9 mouse cellular contexts compared by ENCODE assay signal in the genomic region with DNA sequence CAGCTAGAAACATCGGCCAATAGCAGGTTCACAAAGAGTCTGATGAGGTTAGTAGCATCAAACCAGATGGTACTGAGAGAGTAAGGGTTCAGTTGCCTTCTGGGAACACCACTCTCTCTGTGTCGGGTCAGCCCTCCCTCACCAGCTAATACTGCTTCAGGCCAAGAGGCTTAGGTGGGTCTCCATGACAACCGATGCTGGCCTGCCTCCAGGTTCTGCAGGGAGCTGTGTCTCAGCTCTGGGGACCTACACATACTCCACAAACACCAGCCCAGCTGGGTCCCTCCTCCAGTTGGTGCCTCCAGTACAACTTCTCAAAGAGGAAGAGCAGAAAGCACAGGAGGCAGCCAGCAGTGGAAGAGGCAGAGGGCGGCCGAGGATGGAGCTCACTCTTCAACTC. TPM values are rescaled to one million over a fixed set of nuclear protein-coding genes. Genes with fewer than 3 reads are reported as not detected.
DNase-seq lines count a peak whose midpoint lies in the region; ATAC-seq and TF ChIP-seq lines count a peak whose summit lies in the region.
"Had no signal": no experiment of that assay in that cellular context is flagged by ENCODE, and none has a peak within 500 bp of the region (broad histone marks: within the 10 kb centered on the region; RNA-seq: fewer than 3 reads in every experiment).

TSS of gene Rd3 (plus strand) at position 184 of the 400 bp plus-strand sequence.

- no peak for TF ChIP-seq POLR2A in MEL (IDR thresholded peaks at IDR 0.05; ENCODE audit: control insufficient read depth in 1 of 2, insufficient read depth in 1 of 2, low read depth in 1 of 2, low read length in 2 of 2, poor library complexity in 1 of 2)

- H3K9me3 ChIP-seq in MEL (replicated peaks; ENCODE audit: insufficient read depth, low read length) = no peaks in the 10 kb centered on the region
- H3K9me3 ChIP-seq in forebrain, embryonic 14.5 days (replicated peaks; ENCODE audit: control insufficient read depth, low read length) = no peaks in the 10 kb centered on the region

- H3K79me2 ChIP-seq in MEL (ENCODE audit: control insufficient read depth, insufficient read depth, low read length, poor library complexity) = no peaks in the 10 kb centered on the region

- intact Hi-C loops in gastrocnemius, adult 2 months (cut with DNase I) = no loop called here

- H3K27me3 ChIP-seq in MEL (ENCODE audit: control insufficient read depth in 1 of 2, insufficient read depth in 2 of 2, low read length in 2 of 2) = peaks cover 0 to 11% of the 10 kb centered on the region in 2 experiments; a peak in 3 of 4 replicates
- no peaks in the 10 kb centered on the region for H3K27me3 ChIP-seq in forebrain, embryonic 14.5 days (replicated peaks; ENCODE audit: control insufficient read depth, insufficient read depth, low read length)

- WGBS in forebrain, embryonic 14.5 days = 24% methylated on average over 5 of the region's 5 CpGs

- TF ChIP-seq EP300 in MEL (IDR thresholded peaks at IDR 0.05; ENCODE audit: low read depth in 1 of 2, low read length in 2 of 2) = no peak

- no peak within 1 kb of the TSS for H3K27ac ChIP-seq in gastrocnemius, adult 2 months
- H3K27ac ChIP-seq in MEL (ENCODE audit: control insufficient read depth, low read depth, low read length) = no peak within 1 kb of the TSS
- H3K27ac ChIP-seq in forebrain, embryonic 14.5 days (ENCODE audit: low read depth, low read length) = no peak within 1 kb of the TSS
- H3K27ac ChIP-seq: liver, embryonic 14.5 days had no signal

- DNase-seq in gastrocnemius, postnatal 10 days = peak; percentile 45
- no peak for DNase-seq in gastrocnemius, adult 2 months
- DNase-seq in MEL (ENCODE audit: low read depth, low spot score) = peak; percentile 10
- peak; percentile 88 for DNase-seq in forebrain, embryonic 14.5 days (ENCODE audit: low spot score)
- DNase-seq in left cerebral cortex, adult 9 months (ENCODE audit: low spot score in 2 of 2) = peak; percentile 45 to 58
- peak; percentile 86 for DNase-seq in retina, adult 2 months (ENCODE audit: low read depth, low spot score)
- DNase-seq in cerebellum, adult 9-11 months = no peak
- no peak for DNase-seq in urinary bladder, postnatal 36 days (ENCODE audit: low spot score in 2 of 2)

- H3K4me3 ChIP-seq in gastrocnemius, adult 2 months = no peak within 1 kb of the TSS
- no peak within 1 kb of the TSS for H3K4me3 ChIP-seq in MEL (ENCODE audit: control insufficient read depth in 1 of 2, insufficient read depth in 1 of 2, low read depth in 2 of 2, low read length in 2 of 2)
- H3K4me3 ChIP-seq in forebrain, embryonic 14.5 days (ENCODE audit: low read depth, low read length) = no peak within 1 kb of the TSS

- H3K4me2 ChIP-seq in forebrain, embryonic 14.5 days (ENCODE audit: low read length) = no peak within 1 kb of the TSS

- no peak for TF ChIP-seq RAD21 in MEL (IDR thresholded peaks at IDR 0.05; ENCODE audit: low read depth, low read length)

- no peak for TF ChIP-seq CTCF in gastrocnemius, adult 2 months (IDR thresholded peaks at IDR 0.05)
- no peak for TF ChIP-seq CTCF in MEL (IDR thresholded peaks at IDR 0.05 in 2 of 3, conservative IDR thresholded peaks at IDR 0.05 in 1 of 3; ENCODE audit: control insufficient read depth in 1 of 3, insufficient read depth in 1 of 3, low read depth in 2 of 3, low read length in 3 of 3, poor library complexity in 1 of 3, severe bottlenecking in 1 of 3)

- peak; percentile 86 for ATAC-seq in forebrain, embryonic 14.5 days

- H3K9ac ChIP-seq in MEL (ENCODE audit: control insufficient read depth, low read depth, low read length, poor library complexity, severe bottlenecking) = no peak within 1 kb of the TSS
- H3K9ac ChIP-seq in forebrain, embryonic 14.5 days (ENCODE audit: low read length) = no peak within 1 kb of the TSS
- H3K9ac ChIP-seq: liver, embryonic 14.5 days had no signal

- no peaks in the 10 kb centered on the region for H3K4me1 ChIP-seq in MEL (ENCODE audit: control insufficient read depth in 1 of 2, insufficient read depth in 2 of 2, low read length in 2 of 2)
- peaks cover 8% of the 10 kb centered on the region for H3K4me1 ChIP-seq in forebrain, embryonic 14.5 days (ENCODE audit: control insufficient read depth, insufficient read depth, low read length)

- no peaks in the 10 kb centered on the region for H3K36me3 ChIP-seq in MEL (ENCODE audit: control insufficient read depth in 1 of 2, insufficient read depth in 2 of 2, low read length in 2 of 2)
- H3K36me3 ChIP-seq in forebrain, embryonic 14.5 days (ENCODE audit: control insufficient read depth, insufficient read depth, low read length) = no peaks in the 10 kb centered on the region

TF ChIP-seq in MEL, 35 proteins besides CTCF, POLR2A, EP300 and RAD21:
- TF ChIP-seq ETS1 (IDR thresholded peaks at IDR 0.05; ENCODE audit: low read depth, low read length) = no peak
- no peak for TF ChIP-seq POLR2AphosphoS5 (IDR thresholded peaks at IDR 0.05; ENCODE audit: borderline replicate concordance, low read depth, low read length)
- no peak for TF ChIP-seq E2F4 (IDR thresholded peaks at IDR 0.05; ENCODE audit: borderline replicate concordance, low read depth, low read length)
- TF ChIP-seq MEF2A (IDR thresholded peaks at IDR 0.05; ENCODE audit: extremely low read depth, insufficient replicate concordance, low read depth, low read length, poor library complexity, severe bottlenecking) = no peak
- no peak for TF ChIP-seq MAFK (IDR thresholded peaks at IDR 0.05; ENCODE audit: borderline replicate concordance, low read depth, low read length)
- no peak for TF ChIP-seq RCOR1 (IDR thresholded peaks at IDR 0.05; ENCODE audit: low read depth, low read length)
- TF ChIP-seq NELFE (IDR thresholded peaks at IDR 0.05; ENCODE audit: low read depth, low read length) = no peak
- TF ChIP-seq NRF1 (IDR thresholded peaks at IDR 0.05; ENCODE audit: insufficient read depth, low read depth, low read length, poor library complexity, severe bottlenecking) = no peak
- no peak for TF ChIP-seq GABPA (IDR thresholded peaks at IDR 0.05; ENCODE audit: low read depth, low read length)
- TF ChIP-seq MYC (IDR thresholded peaks at IDR 0.05; ENCODE audit: low read depth, low read length) = no peak
- TF ChIP-seq USF2 (IDR thresholded peaks at IDR 0.05; ENCODE audit: borderline replicate concordance in 1 of 2, insufficient read depth in 1 of 2, low read depth in 1 of 2, low read length in 2 of 2) = no peak
- no peak for TF ChIP-seq MYB (IDR thresholded peaks at IDR 0.05; ENCODE audit: low read depth, low read length)
- TF ChIP-seq MXI1 (IDR thresholded peaks at IDR 0.05; ENCODE audit: low read depth, low read length) = no peak
- TF ChIP-seq ZKSCAN1 (IDR thresholded peaks at IDR 0.05; ENCODE audit: low read depth, low read length) = no peak
- no peak for TF ChIP-seq CHD1 (IDR thresholded peaks at IDR 0.05; ENCODE audit: low read depth, low read length)

RNA-seq across cellular contexts. Expression of gene Rd3, which starts in this region (rescaled TPM):
- under 1 TPM in 1 of 2 experiments, not detected in 1; 0.20 TPM for total RNA-seq in gastrocnemius, postnatal 10 days (2021)
- under 1 TPM in 1 of 2 experiments, not detected in 1; 0.08 TPM for total RNA-seq in gastrocnemius, adult 2 months (2021)
- total RNA-seq in MEL (2012; rRNA removed) = not detected in 2 replicates
- polyA plus RNA-seq in MEL (2012; ENCODE audit: insufficient read depth in 1 of 2, insufficient read length in 2 of 2, low read depth in 1 of 2, low replicate concordance in 2 of 2, missing spikeins in 1 of 2) = not detected
- polyA plus RNA-seq in forebrain, embryonic 14.5 days (2014; fragmentation: Nextera tagmentation; extraction: Ambion mirVana) = 2.4 and 2.7 TPM in 2 replicates

Comparison
In these comparisons a context has a peak if more than half of its experiments do, and no peak if none do; other contexts are left out.
1. Peak in DNase-seq in gastrocnemius, postnatal 10 days; RNA of the gene not detected or under 1 TPM.
2. Peak in DNase-seq in MEL; RNA of the gene not detected or under 1 TPM.
3. DNase-seq: peak in forebrain, embryonic 14.5 days (single experiment), left cerebral cortex, adult 9 months (2 of 2) and retina, adult 2 months (single experiment); none in gastrocnemius, adult 2 months (single experiment), cerebellum, adult 9-11 months (single experiment) and urinary bladder, postnatal 36 days (0 of 2).